Mouse (Mus musculus): ENCODE results near the gene Stox2. TPM values are rescaled to one million over a fixed set of nuclear protein-coding genes. Genes with fewer than 3 reads are reported as not detected.

Stox2 gene
- polyA plus RNA-seq, 2 experiments, result 0.06 to 0.11 TPM

GRCm38 (mm10) chr8:47318468-47318867 lies 127.7 kb downstream of the Stox2 start:
- Histone ChIP-seq H3K27me3 (ENCODE audit: control insufficient read depth, insufficient read depth, low read length) (no peaks in the 10 kb centered on the region), H3K4me3 (ENCODE audit: insufficient read depth in 1 of 2, low read depth in 2 of 2, low read length in 2 of 2) (no peak overlapping the region), H3K9me3 (ENCODE audit: control insufficient read depth, low read length) (no peaks in the 10 kb centered on the region), H3K4me2 (ENCODE audit: low read depth) (no peak overlapping the region), H3K4me1 (replicated peaks; ENCODE audit: control insufficient read depth in 2 of 2, insufficient read depth in 2 of 2, low read length in 1 of 2) (no peaks in the 10 kb centered on the region), H3K36me3 (replicated peaks; ENCODE audit: control insufficient read depth, insufficient read depth, low read depth) (no peaks in the 10 kb centered on the region), H3K9ac (replicated peaks) (no peak overlapping the region), H3K27ac (no peak overlapping the region)
- TF ChIP-seq EP300 (IDR thresholded peaks at IDR 0.05; ENCODE audit: low read depth) (no peak), CTCF (IDR thresholded peaks at IDR 0.05; ENCODE audit: low read depth) (no peak)
- DNase-seq (ENCODE audit: low read depth in 3 of 3, low spot score in 3 of 3) (no peak), ATAC-seq (ENCODE audit: insufficient read depth) (no peak)
- 57% methylated on average over 3 of the region's 3 CpGs for WGBS (ENCODE audit: insufficient replicate concordance)

DNA sequence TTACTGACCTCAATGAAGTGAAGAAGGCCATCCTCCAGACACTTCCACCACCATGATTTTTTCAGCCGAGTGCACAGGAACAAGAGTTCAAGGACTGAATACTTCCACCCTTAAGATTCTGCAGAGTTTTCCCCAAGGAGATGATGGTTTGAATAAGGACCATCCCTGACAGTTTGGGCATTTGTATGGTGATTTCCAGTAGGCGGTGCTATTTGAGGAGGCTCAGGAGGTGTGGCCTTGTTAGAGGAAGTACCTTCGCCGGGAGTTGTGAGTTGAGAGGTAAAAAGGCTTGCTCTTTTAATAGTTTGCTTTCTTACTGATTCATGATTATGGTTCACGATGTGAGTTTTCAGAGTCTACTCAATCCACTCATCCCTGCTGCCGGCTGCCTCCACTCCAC lies 138.0 kb downstream of the Stox2 start:
- WGBS (ENCODE audit: insufficient replicate concordance), result 61% methylated on average over 6 of the region's 6 CpGs

DNA sequence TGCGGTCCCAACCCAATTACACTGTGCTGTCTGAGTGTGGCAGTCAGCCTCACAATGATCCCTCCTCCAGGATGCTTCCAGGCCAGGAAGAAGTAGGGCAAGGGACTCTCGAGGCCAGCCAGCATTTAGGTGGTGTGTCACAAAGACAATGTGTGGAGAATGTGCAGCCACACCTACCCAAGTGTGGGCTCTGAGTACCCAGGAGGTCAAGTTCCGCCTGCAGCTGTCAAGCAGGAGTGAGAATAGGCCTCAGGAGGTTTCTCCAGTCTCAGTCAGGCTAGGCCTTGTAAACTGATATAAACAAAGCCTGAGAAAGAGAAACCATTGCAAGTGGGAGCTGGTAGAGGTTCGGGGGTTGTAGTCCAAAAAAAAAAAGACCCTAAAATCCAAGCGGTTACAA lies 139.8 kb downstream of the Stox2 start:
- Histone ChIP-seq H3K9me3 (ENCODE audit: control insufficient read depth, low read length) (no peaks in the 10 kb centered on the region), H3K9ac (replicated peaks) (no peak overlapping the region), H3K4me1 (replicated peaks; ENCODE audit: control insufficient read depth in 2 of 2, insufficient read depth in 2 of 2, low read length in 1 of 2) (no peaks in the 10 kb centered on the region), H3K4me3 (ENCODE audit: insufficient read depth in 1 of 2, low read depth in 2 of 2, low read length in 2 of 2) (no peak overlapping the region), H3K4me2 (ENCODE audit: low read depth) (no peak overlapping the region), H3K27ac (no peak overlapping the region), H3K27me3 (ENCODE audit: control insufficient read depth, insufficient read depth, low read length) (no peaks in the 10 kb centered on the region), H3K36me3 (replicated peaks; ENCODE audit: control insufficient read depth, insufficient read depth, low read depth) (no peaks in the 10 kb centered on the region)
- no peak for DNase-seq (ENCODE audit: low read depth in 3 of 3, low spot score in 3 of 3)
- TF ChIP-seq EP300 (IDR thresholded peaks at IDR 0.05; ENCODE audit: low read depth), result no peak
- TF ChIP-seq CTCF (IDR thresholded peaks at IDR 0.05; ENCODE audit: low read depth), result no peak
- WGBS (ENCODE audit: insufficient replicate concordance), result 52% methylated on average over 5 of the region's 5 CpGs
- ATAC-seq (ENCODE audit: insufficient read depth), result no peak

More for the DNA sequence above, 138.0 kb downstream of the Stox2 start:
- Histone ChIP-seq H3K36me3 (replicated peaks; ENCODE audit: control insufficient read depth, insufficient read depth, low read depth) (no peaks in the 10 kb centered on the region), H3K27ac (no peak overlapping the region), H3K4me2 (ENCODE audit: low read depth) (no peak overlapping the region), H3K4me1 (replicated peaks; ENCODE audit: control insufficient read depth in 2 of 2, insufficient read depth in 2 of 2, low read length in 1 of 2) (no peaks in the 10 kb centered on the region), H3K9me3 (ENCODE audit: control insufficient read depth, low read length) (no peaks in the 10 kb centered on the region), H3K9ac (replicated peaks) (no peak overlapping the region), H3K27me3 (ENCODE audit: control insufficient read depth, insufficient read depth, low read length) (no peaks in the 10 kb centered on the region), H3K4me3 (ENCODE audit: insufficient read depth in 1 of 2, low read depth in 2 of 2, low read length in 2 of 2) (no peak overlapping the region)
- ATAC-seq (ENCODE audit: insufficient read depth) (no peak), DNase-seq (ENCODE audit: low read depth in 3 of 3, low spot score in 3 of 3) (no peak)
- TF ChIP-seq CTCF (IDR thresholded peaks at IDR 0.05; ENCODE audit: low read depth) (no peak), EP300 (IDR thresholded peaks at IDR 0.05; ENCODE audit: low read depth) (no peak)

DNA sequence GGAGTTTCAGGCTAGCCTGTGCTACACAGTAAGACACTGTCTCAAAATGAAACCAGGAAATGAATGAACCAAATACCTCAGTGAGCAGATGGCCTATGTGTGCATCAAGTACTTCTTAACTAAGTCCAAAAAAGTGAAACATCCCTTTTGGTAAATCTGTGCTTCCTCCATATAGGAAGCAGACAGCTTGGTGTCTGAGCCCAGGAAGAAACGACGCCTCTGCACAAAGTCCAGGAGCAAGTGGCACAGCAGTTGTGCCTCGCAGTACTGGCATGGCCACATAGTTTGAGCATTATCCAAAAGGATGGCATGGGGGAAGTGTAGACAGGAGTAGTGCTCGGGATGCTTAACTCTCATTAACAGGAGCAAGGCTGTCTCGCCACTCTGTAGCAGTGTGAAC lies 140.3 kb downstream of the Stox2 start:
- DNase-seq (ENCODE audit: low read depth in 3 of 3, low spot score in 3 of 3), result no peak
- Histone ChIP-seq H3K9me3 (ENCODE audit: control insufficient read depth, low read length) (no peaks in the 10 kb centered on the region), H3K4me2 (ENCODE audit: low read depth) (no peak overlapping the region), H3K27me3 (ENCODE audit: control insufficient read depth, insufficient read depth, low read length) (no peaks in the 10 kb centered on the region), H3K4me3 (ENCODE audit: insufficient read depth in 1 of 2, low read depth in 2 of 2, low read length in 2 of 2) (no peak overlapping the region), H3K4me1 (replicated peaks; ENCODE audit: control insufficient read depth in 2 of 2, insufficient read depth in 2 of 2, low read length in 1 of 2) (no peaks in the 10 kb centered on the region), H3K9ac (replicated peaks) (no peak overlapping the region), H3K36me3 (replicated peaks; ENCODE audit: control insufficient read depth, insufficient read depth, low read depth) (no peaks in the 10 kb centered on the region), H3K27ac (no peak overlapping the region)
- ATAC-seq (ENCODE audit: insufficient read depth), result no peak
- no peak for TF ChIP-seq CTCF (IDR thresholded peaks at IDR 0.05; ENCODE audit: low read depth)
- TF ChIP-seq EP300 (IDR thresholded peaks at IDR 0.05; ENCODE audit: low read depth), result no peak
- WGBS (ENCODE audit: insufficient replicate concordance), result 61% methylated on average over 5 of the region's 5 CpGs

DNA sequence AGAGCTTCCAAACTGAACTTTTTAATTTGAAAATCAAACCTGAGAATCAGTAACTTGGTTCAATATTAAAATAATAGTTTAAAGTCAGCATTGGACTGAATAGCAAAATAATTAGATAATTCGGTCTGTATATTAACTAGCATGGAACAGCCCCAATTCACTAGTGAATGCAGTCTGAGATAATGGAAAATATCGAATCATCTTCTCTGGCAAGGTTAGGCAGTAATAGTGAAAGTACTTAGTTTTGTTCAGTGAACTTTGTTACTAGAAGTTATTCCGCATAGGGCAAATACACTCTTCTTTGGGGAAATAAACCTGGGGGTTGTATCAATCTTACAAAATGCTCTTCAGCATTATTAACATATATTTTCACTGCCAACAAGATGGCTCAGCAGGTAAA lies 147.7 kb downstream of the Stox2 start:
- H3K4me2 ChIP-seq (ENCODE audit: low read depth), result no peak overlapping the region
- ATAC-seq (ENCODE audit: insufficient read depth) (no peak), DNase-seq (ENCODE audit: low read depth in 3 of 3, low spot score in 3 of 3) (no peak)
- H3K9ac ChIP-seq (replicated peaks), result no peak overlapping the region
- no peaks in the 10 kb centered on the region for H3K36me3 ChIP-seq (replicated peaks; ENCODE audit: control insufficient read depth, insufficient read depth, low read depth)
- WGBS (ENCODE audit: insufficient replicate concordance), result 62% methylated on average over 3 of the region's 3 CpGs
- TF ChIP-seq EP300 (IDR thresholded peaks at IDR 0.05; ENCODE audit: low read depth) (no peak), CTCF (IDR thresholded peaks at IDR 0.05; ENCODE audit: low read depth) (no peak)
- H3K4me3 ChIP-seq (ENCODE audit: insufficient read depth in 1 of 2, low read depth in 2 of 2, low read length in 2 of 2), result no peak overlapping the region
- H3K27me3 ChIP-seq (ENCODE audit: control insufficient read depth, insufficient read depth, low read length), result no peaks in the 10 kb centered on the region
- no peaks in the 10 kb centered on the region for H3K9me3 ChIP-seq (ENCODE audit: control insufficient read depth, low read length)
- no peak overlapping the region for H3K27ac ChIP-seq
- no peaks in the 10 kb centered on the region; a peak in 1 of 4 replicates for H3K4me1 ChIP-seq (replicated peaks; ENCODE audit: control insufficient read depth in 2 of 2, insufficient read depth in 2 of 2, low read length in 1 of 2)
